Mouse (Mus musculus) naive thymus-derived CD4-positive, alpha-beta T cell, adult 5 months (primary cell): ENCODE data around the gene Gigyf1. TPM values are rescaled to one million over a fixed set of nuclear protein-coding genes. Genes with fewer than 3 reads are reported as not detected.

Experiments
- polyA plus RNA-seq: library from polyadenylated mRNA; unstranded; fragments of 100-300 nt; shearing (Covaris generic); gene quantifications from one replicate; pipeline ENCODE4 v1.2.1, GENCODE M21; 2017

The Gigyf1 gene
- 24.3 TPM for polyA plus RNA-seq

DNA sequence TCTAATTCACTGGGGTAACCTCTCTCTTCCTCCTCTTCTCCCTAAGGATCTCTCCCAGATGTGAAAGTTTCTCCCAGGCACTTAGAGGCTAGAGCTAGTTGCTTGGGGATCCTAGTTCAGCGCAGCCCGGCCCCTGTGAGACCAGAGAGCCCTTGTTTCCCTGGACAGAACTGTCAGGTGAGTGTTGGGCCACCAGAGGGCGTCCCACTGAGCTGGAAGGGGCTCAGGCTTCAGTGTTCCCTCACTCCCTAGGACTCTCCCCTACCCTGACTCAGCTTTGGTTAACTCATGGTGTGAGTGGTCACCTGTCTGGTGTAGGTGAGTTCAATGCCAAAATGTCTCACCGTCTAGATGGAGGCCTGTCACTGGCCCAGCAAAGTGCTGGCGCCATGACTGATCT is at the start of gene Gigyf1:
Gene Gigyf1 (plus strand): TSS at position 113 of the 400 bp plus-strand sequence.

GRCm38 (mm10) chr5:137476964-137477363 is 41.4 kb upstream of the Gigyf1 start, which contains the start of gene Zan:
Gene Zan (minus strand): TSS chr5:137477064.

GRCm38 (mm10) chr5:137501709-137502666 is 16.4 kb upstream of the Gigyf1 start, which contains the start of gene Pop7:
Gene Pop7 (minus strand): TSS chr5:137502518.

DNA sequence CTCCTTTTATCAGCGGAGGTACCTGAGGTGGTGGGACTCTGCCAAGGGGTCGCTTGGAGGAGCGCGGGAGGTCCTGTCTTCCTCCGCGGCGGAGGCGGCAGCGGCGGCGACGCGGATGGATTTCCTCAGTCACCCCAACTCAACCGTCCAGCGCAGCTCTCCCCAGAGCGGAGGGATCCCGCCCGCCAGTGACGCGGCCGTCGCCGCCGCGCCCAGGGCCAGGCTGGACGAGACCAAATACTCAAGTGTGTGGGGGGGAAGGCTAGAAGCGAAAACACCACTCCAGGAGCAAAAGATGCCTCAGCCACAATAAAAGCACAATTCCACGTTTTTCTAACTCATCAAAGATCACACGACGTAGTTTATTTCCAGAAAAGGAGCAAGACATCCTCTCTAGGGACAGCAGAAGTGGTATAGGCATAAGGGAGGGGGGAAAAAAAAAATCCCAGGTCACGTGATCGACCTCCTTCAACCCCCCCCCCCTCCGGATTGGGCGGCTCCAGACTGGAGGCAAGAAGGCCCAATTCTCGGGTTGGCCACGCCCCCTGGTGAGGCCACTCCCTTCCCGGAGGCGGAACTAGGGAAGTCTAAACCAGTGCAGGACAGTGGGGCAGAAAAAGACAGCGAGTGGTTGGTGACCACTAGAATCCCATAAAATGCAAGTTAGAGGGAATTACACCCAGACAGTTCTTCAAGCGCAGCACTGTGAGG is 14.9 kb downstream of the Gigyf1 start, which contains the start of the genes Epo and Gnb2:
Gene Epo (minus strand): TSS at position 126 of the 711 bp plus-strand sequence.
Gene Gnb2 (minus strand): TSS at position 394 of the 711 bp plus-strand sequence.

DNA sequence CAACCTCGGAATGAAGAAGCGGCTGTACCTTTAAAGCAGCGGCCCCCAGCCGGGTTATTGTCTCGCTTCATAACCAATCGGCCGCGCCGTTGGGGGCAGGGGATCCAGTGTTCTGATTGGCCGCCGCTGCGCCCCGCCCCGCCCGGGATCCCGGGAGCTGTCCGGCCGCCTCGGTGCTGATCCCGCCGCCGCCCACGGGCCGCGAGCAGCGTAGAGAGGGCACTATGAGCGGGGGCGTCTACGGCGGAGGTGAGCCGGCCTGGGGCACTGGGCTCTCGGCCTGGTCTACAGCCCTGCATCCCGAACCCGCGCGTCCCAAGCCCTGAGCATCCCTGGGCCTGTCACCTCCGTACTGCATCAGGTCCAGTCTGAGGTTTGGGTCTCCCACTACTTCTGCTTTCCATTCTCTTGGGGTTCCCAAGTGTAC is 35.1 kb downstream of the Gigyf1 start, which contains the start of gene Actl6b:
Gene Actl6b (plus strand): TSS at position 107 of the 427 bp plus-strand sequence.

DNA sequence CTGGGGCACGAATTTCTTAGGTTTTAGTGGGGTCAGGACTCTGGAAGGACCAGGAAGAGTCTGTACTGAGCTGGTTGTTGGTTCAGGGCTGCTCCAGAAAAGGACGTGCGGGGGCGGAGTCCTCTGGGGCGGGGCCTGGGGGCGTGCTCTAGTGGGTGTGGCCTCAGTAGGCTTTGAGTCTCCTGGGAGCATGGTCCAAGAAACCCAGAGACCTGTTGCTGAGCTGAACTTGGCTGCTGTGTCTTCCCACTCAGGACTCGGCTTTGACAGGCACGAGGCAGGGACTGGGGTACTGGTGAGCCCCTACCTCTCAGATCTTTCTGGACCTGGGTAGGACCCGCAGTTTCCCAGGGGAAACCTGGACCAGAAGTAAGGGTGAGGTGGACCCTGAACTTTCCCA is 51.3 kb downstream of the Gigyf1 start, which contains the start of gene Tfr2:
Gene Tfr2 (plus strand): TSS at position 176 of the 400 bp plus-strand sequence.

Other genes starting within 250 kb of the Gigyf1 start
- 0.70 TPM for gene Ache, start 231.0 kb upstream of the Gigyf1 start, polyA plus RNA-seq
- 0.91 TPM for gene Ufsp1, start 223.9 kb upstream of the Gigyf1 start, polyA plus RNA-seq
- 115 TPM for gene Srrt, start 210.9 kb upstream of the Gigyf1 start, polyA plus RNA-seq
- gene Trip6, start 204.1 kb upstream of the Gigyf1 start, polyA plus RNA-seq = 3.0 TPM
- 17.3 TPM for gene Slc12a9, start 185.0 kb upstream of the Gigyf1 start, polyA plus RNA-seq
- not detected for gene Ephb4, start 168.4 kb upstream of the Gigyf1 start, polyA plus RNA-seq
- not detected for gene Zan, start 41.5 kb upstream of the Gigyf1 start, polyA plus RNA-seq
- 28.8 TPM for gene Pop7, start 16.0 kb upstream of the Gigyf1 start, polyA plus RNA-seq
- not detected for gene Epo, start 14.7 kb downstream of the Gigyf1 start, polyA plus RNA-seq
- 183 TPM for gene Gnb2, start 15.0 kb downstream of the Gigyf1 start, polyA plus RNA-seq
- gene Actl6b, start 35.0 kb downstream of the Gigyf1 start, polyA plus RNA-seq = not detected
- not detected for gene Tfr2, start 51.3 kb downstream of the Gigyf1 start, polyA plus RNA-seq
- gene Mospd3, start 82.5 kb downstream of the Gigyf1 start, polyA plus RNA-seq = 51.6 TPM
- 1.5 TPM for gene Pcolce, start 95.2 kb downstream of the Gigyf1 start, polyA plus RNA-seq
- gene Fbxo24, start 110.5 kb downstream of the Gigyf1 start, polyA plus RNA-seq = 0.86 TPM
- gene Lrch4, start 110.6 kb downstream of the Gigyf1 start, polyA plus RNA-seq = 287 TPM
- gene Gm20605, start 110.6 kb downstream of the Gigyf1 start, polyA plus RNA-seq = 55.4 TPM
- gene Sap25, start 122.8 kb downstream of the Gigyf1 start, polyA plus RNA-seq = 125 TPM
- gene Irs3, start 127.2 kb downstream of the Gigyf1 start, polyA plus RNA-seq = not detected
- 24.8 TPM for gene Agfg2, start 166.2 kb downstream of the Gigyf1 start, polyA plus RNA-seq
- 0.72 TPM for gene Nyap1, start 223.1 kb downstream of the Gigyf1 start, polyA plus RNA-seq
- 179 TPM for gene Tsc22d4, start 227.2 kb downstream of the Gigyf1 start, polyA plus RNA-seq